34 mouse cellular contexts compared by ENCODE assay signal in genomic region chr12:84512016-84512415, GRCm38 (mm10). TPM values are rescaled to one million over a fixed set of nuclear protein-coding genes. Genes with fewer than 3 reads are reported as not detected.
DNase-seq lines count a peak whose midpoint lies in the region; ATAC-seq and TF ChIP-seq lines count a peak whose summit lies in the region.
"Had no signal": no experiment of that assay in that cellular context is flagged by ENCODE, and none has a peak within 500 bp of the region (broad histone marks: within the 10 kb centered on the region; RNA-seq: fewer than 3 reads in every experiment).

No protein-coding gene starts in this region.

- DNase-seq in kidney, postnatal 25 days: peak; percentile 21 to 72
- DNase-seq in kidney, adult 18-20 months: no peak
- peak; percentile 90 for DNase-seq in adipocyte (ENCODE audit: low spot score)
- DNase-seq in adrenal gland, postnatal 36 days: peak; percentile 18 to 42
- DNase-seq: B cell, adult 2 months; cerebellum, adult 18-20 months; forebrain, postnatal 0 days; heart, adult 2 months; heart, postnatal 4 days; left cerebral cortex, postnatal 4 days; retina, postnatal 1 day; right cerebral cortex, postnatal 14 days; thymus, postnatal 4 days had no signal

- no peak overlapping the region for H3K27ac ChIP-seq in intestine, postnatal 0 days (ENCODE audit: low read depth, low read length)
- H3K27ac ChIP-seq in intestine, embryonic 15.5 days: no peak overlapping the region
- H3K27ac ChIP-seq: embryonic facial prominence, embryonic 13.5 days; forebrain, embryonic 12.5 days; heart, adult 2 months; hindbrain, embryonic 13.5 days; kidney, postnatal 0 days; liver, embryonic 15.5 days; lung, embryonic 15.5 days; midbrain, embryonic 10.5 days; midbrain, embryonic 15.5 days; neural tube, embryonic 15.5 days had no signal

- H3K4me2 ChIP-seq in intestine, postnatal 0 days (replicated peaks; ENCODE audit: low read depth): no peak overlapping the region
- no peak overlapping the region for H3K4me2 ChIP-seq in intestine, embryonic 15.5 days (replicated peaks)
- H3K4me2 ChIP-seq: embryonic facial prominence, embryonic 13.5 days; forebrain, embryonic 12.5 days; heart, embryonic 12.5 days; hindbrain, embryonic 13.5 days; liver, embryonic 15.5 days; lung, embryonic 15.5 days; midbrain, embryonic 15.5 days; neural tube, embryonic 15.5 days had no signal

- H3K36me3 ChIP-seq in intestine, postnatal 0 days (ENCODE audit: control insufficient read depth, insufficient read depth): no peaks in the 10 kb centered on the region
- H3K36me3 ChIP-seq in intestine, embryonic 15.5 days: no peaks in the 10 kb centered on the region
- H3K36me3 ChIP-seq: forebrain, embryonic 12.5 days; heart, embryonic 12.5 days; liver, embryonic 15.5 days; lung, embryonic 15.5 days; midbrain, embryonic 15.5 days; neural tube, embryonic 15.5 days had no signal

- H3K27me3 ChIP-seq in intestine, postnatal 0 days (replicated peaks; ENCODE audit: control insufficient read depth, insufficient read depth, low read length): no peaks in the 10 kb centered on the region
- no peaks in the 10 kb centered on the region for H3K27me3 ChIP-seq in intestine, embryonic 15.5 days (replicated peaks)
- H3K27me3 ChIP-seq: CH12.LX; embryonic facial prominence, embryonic 13.5 days; forebrain, embryonic 12.5 days; heart, embryonic 12.5 days; liver, embryonic 15.5 days; lung, embryonic 15.5 days; midbrain, embryonic 15.5 days; neural tube, embryonic 15.5 days had no signal

- WGBS in intestine, postnatal 0 days: 48% methylated on average over 3 of the region's 3 CpGs
- WGBS in intestine, embryonic 15.5 days: 61% methylated on average over 3 of the region's 3 CpGs

- no peak overlapping the region for H3K4me3 ChIP-seq in intestine, postnatal 0 days (ENCODE audit: low read depth, low read length)
- H3K4me3 ChIP-seq in intestine, embryonic 15.5 days (replicated peaks): no peak overlapping the region
- H3K4me3 ChIP-seq: embryonic facial prominence, embryonic 13.5 days; forebrain, embryonic 12.5 days; heart, adult 2 months; heart, embryonic 12.5 days; hindbrain, embryonic 13.5 days; liver, embryonic 15.5 days; lung, embryonic 15.5 days; midbrain, embryonic 10.5 days; midbrain, embryonic 15.5 days; neural tube, embryonic 15.5 days had no signal

- no peak for TF ChIP-seq CTCF in intestine, postnatal 0 days (IDR thresholded peaks at IDR 0.05; ENCODE audit: low read depth)

- no peak overlapping the region for H3K9ac ChIP-seq in intestine, postnatal 0 days (ENCODE audit: low read depth, low read length)
- H3K9ac ChIP-seq in intestine, embryonic 15.5 days: no peak overlapping the region
- H3K9ac ChIP-seq: embryonic facial prominence, embryonic 13.5 days; forebrain, embryonic 12.5 days; forebrain, postnatal 0 days; heart, embryonic 12.5 days; hindbrain, embryonic 13.5 days; liver, embryonic 15.5 days; lung, embryonic 15.5 days; midbrain, embryonic 15.5 days; neural tube, embryonic 15.5 days had no signal

- no peaks in the 10 kb centered on the region for H3K9me3 ChIP-seq in intestine, postnatal 0 days (ENCODE audit: control insufficient read depth)
- H3K9me3 ChIP-seq in intestine, embryonic 15.5 days: no peaks in the 10 kb centered on the region
- H3K9me3 ChIP-seq: embryonic facial prominence, embryonic 13.5 days; forebrain, embryonic 12.5 days; heart, embryonic 12.5 days; hindbrain, embryonic 13.5 days; liver, embryonic 15.5 days; lung, embryonic 15.5 days; midbrain, embryonic 10.5 days; midbrain, embryonic 15.5 days; neural tube, embryonic 15.5 days had no signal

- ATAC-seq in intestine, postnatal 0 days: peak; percentile 59
- ATAC-seq in intestine, embryonic 15.5 days: no peak
- ATAC-seq: forebrain, postnatal 0 days; midbrain, embryonic 15.5 days had no signal

- no peaks in the 10 kb centered on the region for H3K4me1 ChIP-seq in intestine, postnatal 0 days (replicated peaks; ENCODE audit: control insufficient read depth, insufficient read depth, low read length)
- no peaks in the 10 kb centered on the region for H3K4me1 ChIP-seq in intestine, embryonic 15.5 days (replicated peaks)
- H3K4me1 ChIP-seq: embryonic facial prominence, embryonic 13.5 days; forebrain, embryonic 12.5 days; heart, embryonic 12.5 days; hindbrain, embryonic 13.5 days; lung, embryonic 15.5 days; midbrain, embryonic 10.5 days; midbrain, embryonic 15.5 days; neural tube, embryonic 15.5 days had no signal

RNA-seq across cellular contexts. Expression of gene Vsx2, which starts 57.5 kb away (rescaled TPM):
- not detected in 2 replicates for polyA plus RNA-seq in intestine, postnatal 0 days (2015; fragmentation: Nextera tagmentation; extraction: Ambion mirVana)
- not detected in 2 replicates for polyA plus RNA-seq in intestine, embryonic 15.5 days (2015; fragmentation: Nextera tagmentation; extraction: Ambion mirVana)
- not detected for total RNA-seq in adrenal gland, postnatal 36 days (2021)
- total RNA-seq: CH12.LX; common myeloid progenitor, adult 5-6 weeks; ES-E14; gastrocnemius, adult 8-10 months; gastrocnemius, postnatal 4 days; heart, adult 2 months; heart, postnatal 4 days; left cerebral cortex, postnatal 4 days; megakaryocyte progenitor cell, adult 5-6 weeks had no signal
- polyA plus RNA-seq: heart, adult 2 months; heart, embryonic 12.5 days; heart, postnatal 0 days; kidney, postnatal 0 days; liver, embryonic 15.5 days; lung, embryonic 15.5 days; small intestine, adult 2 months; stomach, embryonic 14.5 days had no signal
